Mouse (Mus musculus) adipocyte (in vitro differentiated cells): ENCODE measurements around the gene Nipal3.
A peak's percentile ranks its signal among the peaks of the same experiment; 100 is the strongest.

ENCODE experiments used
- DNase-seq: peaks from one replicate; pipeline ENCODE4 v3.0.0-alpha.2; 2016; ENCODE audit warnings: low spot score

The Nipal3 gene

GRCm38 (mm10) chr4:135433443-135434394 is 61.1 kb downstream of the Nipal3 start, which contains the start of gene Rcan3:
Gene Rcan3, minus strand, starts transcription at chr4:135433853.
- peak; percentile 84 for DNase-seq

GRCm38 (mm10) chr4:135433086-135433442 is 61.8 kb downstream of the Nipal3 start:
- no peak for DNase-seq

GRCm38 (mm10) chr4:135429990-135430760 is 64.7 kb downstream of the Nipal3 start:
- no peak for DNase-seq

GRCm38 (mm10) chr4:135429383-135429782 is 65.5 kb downstream of the Nipal3 start:
- DNase-seq = no peak

GRCm38 (mm10) chr4:135426587-135426986 is 68.3 kb downstream of the Nipal3 start:
- DNase-seq = no peak

- no peak for DNase-seq
These were observed 69.2 kb downstream of the Nipal3 start for GRCm38 (mm10) chr4:135425625-135426024.

GRCm38 (mm10) chr4:135420961-135421360 is 73.9 kb downstream of the Nipal3 start:
- no peak for DNase-seq

GRCm38 (mm10) chr4:135420416-135420815 is 74.4 kb downstream of the Nipal3 start:
- DNase-seq = no peak

- no peak for DNase-seq
These were observed 74.8 kb downstream of the Nipal3 start for GRCm38 (mm10) chr4:135419996-135420395.

GRCm38 (mm10) chr4:135416367-135416766 is 78.5 kb downstream of the Nipal3 start:
- DNase-seq = no peak

- DNase-seq = no peak
These were observed 81.3 kb downstream of the Nipal3 start for GRCm38 (mm10) chr4:135413491-135413890.

GRCm38 (mm10) chr4:135411633-135412032 is 83.2 kb downstream of the Nipal3 start:
- peak; percentile 65 for DNase-seq

- no peak for DNase-seq
These were observed 88.7 kb downstream of the Nipal3 start for GRCm38 (mm10) chr4:135406180-135406579.

GRCm38 (mm10) chr4:135404916-135405315 is 89.9 kb downstream of the Nipal3 start:
- DNase-seq = no peak

- DNase-seq = no peak
These were observed 90.8 kb downstream of the Nipal3 start for GRCm38 (mm10) chr4:135404048-135404447.

- DNase-seq = no peak
These were observed 93.0 kb downstream of the Nipal3 start for GRCm38 (mm10) chr4:135401881-135402280.

- no peak for DNase-seq
These were observed 96.8 kb downstream of the Nipal3 start, which contains the start of gene Ncmap for GRCm38 (mm10) chr4:135397991-135398390. Gene Ncmap, minus strand, starts transcription at chr4:135398227.

GRCm38 (mm10) chr4:135397551-135397950 is 97.3 kb downstream of the Nipal3 start:
- no peak for DNase-seq

- DNase-seq = no peak
These were observed 98.5 kb downstream of the Nipal3 start for GRCm38 (mm10) chr4:135396303-135396702.
